Mouse (Mus musculus): ENCODE data around the gene Zfp583.
"Not testable (repeated sequence)": the region's sequence is repeated elsewhere in the genome, so short reads cannot be mapped to it uniquely, and the experiment has no call there.

DNA sequence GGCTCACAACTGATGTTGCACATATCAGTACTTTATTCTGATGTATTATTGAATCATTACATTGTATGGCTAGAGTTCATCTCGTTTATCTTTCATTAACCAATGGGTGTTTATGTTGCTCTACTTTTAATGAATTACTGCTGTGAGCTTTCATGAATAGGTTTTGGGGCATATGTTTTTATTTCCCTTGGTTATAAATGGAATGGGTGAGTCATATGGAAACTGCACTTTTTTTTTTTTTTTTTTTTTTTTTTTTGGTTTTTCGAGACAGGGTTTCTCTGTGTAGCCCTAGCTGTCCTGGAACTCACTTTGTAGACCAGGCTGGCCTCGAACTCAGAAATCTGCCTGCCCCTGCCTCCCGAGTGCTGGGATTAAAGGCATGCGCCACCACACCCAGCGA lies 40.0 kb downstream of the Zfp583 start:
- TF ChIP-seq CTCF (IDR thresholded peaks at IDR 0.05; ENCODE audit: low read depth); EP300 (optimal IDR thresholded peaks at IDR 0.05): not testable (repeated sequence)
